Mouse (Mus musculus): ENCODE data around the gene Upk2.

The Upk2 gene

DNA sequence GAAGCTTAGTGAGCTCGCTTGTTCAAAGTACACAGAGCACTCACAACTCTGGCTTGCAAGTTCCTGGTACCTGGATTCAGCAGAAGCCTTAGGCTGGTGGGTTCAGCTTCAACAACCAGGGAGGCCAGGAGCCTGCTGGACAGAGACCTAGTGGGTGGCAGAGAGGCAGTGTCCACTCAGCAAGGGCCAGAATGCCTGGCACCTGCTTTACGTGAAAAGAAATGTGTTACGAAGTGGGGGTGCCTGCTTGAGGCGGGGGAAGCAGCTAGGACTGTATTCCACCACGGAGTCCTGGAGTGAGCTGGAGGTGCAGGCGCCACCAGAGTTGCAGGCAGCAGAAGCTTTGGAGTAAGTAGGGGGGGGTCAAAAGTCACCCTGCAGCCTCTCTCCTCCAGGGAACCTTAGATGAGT, 30.3 kb upstream of the Upk2 start:
- H3K36me3 ChIP-seq (ENCODE audit: insufficient read depth, low read length), result no peaks in the 10 kb centered on the region
- peaks cover 33% of the 10 kb centered on the region for H3K27me3 ChIP-seq (ENCODE audit: insufficient read depth, low read length)
- no peaks in the 10 kb centered on the region for H3K9me3 ChIP-seq (ENCODE audit: low read length)
- no peak for TF ChIP-seq NANOG (IDR thresholded peaks at IDR 0.05; ENCODE audit: borderline replicate concordance, low read length)
- TF ChIP-seq CTCF (conservative IDR thresholded peaks at IDR 0.05; ENCODE audit: low read length), result no peak
- no peak for TF ChIP-seq POU5F1 (IDR thresholded peaks at IDR 0.05; ENCODE audit: borderline replicate concordance, low read length)
- peaks cover 78% of the 10 kb centered on the region for H3K4me1 ChIP-seq (replicated peaks; ENCODE audit: low read depth, low read length)
- H3K4me3 ChIP-seq (replicated peaks; ENCODE audit: low read length), result no peak overlapping the region

DNA sequence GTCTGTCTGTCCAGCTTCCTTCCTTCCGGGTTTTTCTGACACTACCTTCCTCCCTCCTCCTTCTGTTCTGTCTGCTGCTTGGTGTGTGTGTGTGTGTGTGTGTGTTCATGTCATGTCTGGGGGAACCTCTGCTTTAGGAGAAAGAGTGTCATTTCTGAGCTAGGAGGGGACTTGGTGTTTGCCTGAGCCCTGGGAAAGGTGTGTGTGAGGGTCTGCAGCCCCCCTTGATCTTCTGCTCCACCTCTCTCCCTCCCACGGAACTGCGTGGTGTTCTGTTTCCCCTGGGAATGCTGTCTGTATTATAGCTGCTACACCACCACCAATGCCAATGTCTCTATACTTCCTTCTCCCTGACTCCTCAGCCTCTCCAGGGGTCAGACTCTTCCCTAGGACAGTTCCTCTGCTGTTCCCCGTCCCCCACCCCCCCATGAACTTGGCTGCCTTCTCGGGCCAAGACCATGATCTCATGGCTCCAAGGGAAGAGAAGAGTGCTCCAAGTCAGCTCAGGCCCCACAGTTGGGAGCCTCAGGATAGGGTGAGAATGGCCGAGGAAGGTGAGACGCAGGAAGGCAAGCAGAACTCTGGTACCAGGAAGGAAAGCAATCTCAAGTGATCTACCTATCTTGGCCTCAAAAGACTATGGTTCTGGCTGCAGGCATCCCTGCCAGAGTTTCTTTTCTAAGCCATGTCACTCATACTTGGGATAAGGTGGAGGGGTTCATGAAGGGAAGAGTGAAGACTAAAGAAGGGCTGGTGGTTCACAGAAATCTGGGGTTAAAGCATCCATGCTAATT, 29.7 kb upstream of the Upk2 start:
- no peaks in the 10 kb centered on the region for H3K9me3 ChIP-seq (ENCODE audit: low read length)
- no peak for TF ChIP-seq CTCF (conservative IDR thresholded peaks at IDR 0.05; ENCODE audit: low read length)
- no peak for TF ChIP-seq NANOG (IDR thresholded peaks at IDR 0.05; ENCODE audit: borderline replicate concordance, low read length)
- no peak for TF ChIP-seq POU5F1 (IDR thresholded peaks at IDR 0.05; ENCODE audit: borderline replicate concordance, low read length)
- H3K27me3 ChIP-seq (ENCODE audit: insufficient read depth, low read length), result peaks cover 33% of the 10 kb centered on the region
- peak overlapping the region; percentile 90 for H3K4me3 ChIP-seq (replicated peaks; ENCODE audit: low read length)
- H3K4me1 ChIP-seq (replicated peaks; ENCODE audit: low read depth, low read length), result peaks cover 75% of the 10 kb centered on the region
- H3K36me3 ChIP-seq (ENCODE audit: insufficient read depth, low read length), result no peaks in the 10 kb centered on the region

DNA sequence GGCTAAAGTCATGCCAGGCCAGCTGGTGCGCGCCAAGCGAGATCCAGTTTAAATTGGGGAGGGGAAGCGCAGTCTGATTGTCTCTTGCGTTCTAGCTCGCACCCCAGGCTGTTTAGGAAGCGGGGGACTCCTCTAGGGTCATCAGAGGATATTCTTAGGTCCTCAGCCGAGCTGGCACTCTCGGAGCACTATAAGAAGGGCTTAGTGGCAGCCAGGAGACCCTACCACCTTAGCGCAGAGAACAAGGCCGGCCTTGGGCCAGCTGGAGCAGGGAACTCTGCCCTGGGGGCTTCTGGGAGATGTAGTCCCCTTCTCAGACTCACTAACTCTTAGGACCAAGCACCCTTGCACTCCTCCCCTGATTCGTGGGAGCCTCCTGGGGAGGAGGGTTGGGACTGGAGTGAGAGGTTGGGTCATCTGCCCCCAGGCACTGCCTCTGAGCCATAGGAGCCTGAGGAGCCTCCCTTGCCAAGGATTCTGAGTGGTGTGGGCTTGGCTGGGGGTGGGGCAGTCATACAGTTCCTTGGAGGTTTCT, 28.8 kb upstream of the Upk2 start:
- TF ChIP-seq CTCF (conservative IDR thresholded peaks at IDR 0.05; ENCODE audit: low read length) (no peak), NANOG (IDR thresholded peaks at IDR 0.05; ENCODE audit: borderline replicate concordance, low read length) (no peak), POU5F1 (IDR thresholded peaks at IDR 0.05; ENCODE audit: borderline replicate concordance, low read length) (no peak)

DNA sequence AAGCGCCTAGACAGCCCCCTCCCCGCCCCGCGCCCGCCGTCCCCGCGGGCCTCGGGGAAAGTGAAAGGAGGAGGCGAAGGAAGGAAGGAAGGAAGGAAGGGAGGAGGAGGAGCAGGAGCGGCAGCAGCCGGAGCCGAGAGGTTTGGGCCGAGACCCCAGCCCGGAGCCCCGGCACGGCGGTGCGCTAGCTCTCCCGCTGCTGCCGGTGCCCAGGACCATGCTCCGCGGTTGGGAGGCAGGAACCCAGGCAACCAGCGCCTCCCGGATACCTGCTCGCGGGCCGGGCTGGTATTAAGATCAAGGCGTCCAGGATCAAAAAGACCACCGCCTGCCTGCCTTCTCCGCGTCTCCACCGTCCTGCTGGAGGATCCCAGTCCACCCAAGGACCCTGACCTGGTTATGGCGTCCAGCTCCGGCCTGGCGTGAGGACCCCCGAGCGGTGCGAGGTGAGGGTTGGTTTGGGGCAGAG, 28.3 kb upstream of the Upk2 start:
- Histone ChIP-seq H3K27me3 (ENCODE audit: insufficient read depth, low read length) (peaks cover 35% of the 10 kb centered on the region), H3K36me3 (ENCODE audit: insufficient read depth, low read length) (no peaks in the 10 kb centered on the region), H3K4me3 (replicated peaks; ENCODE audit: low read length) (peak overlapping the region; percentile 90), H3K4me1 (replicated peaks; ENCODE audit: low read depth, low read length) (peaks cover 65% of the 10 kb centered on the region), H3K9me3 (ENCODE audit: low read length) (no peaks in the 10 kb centered on the region)
- TF ChIP-seq NANOG (IDR thresholded peaks at IDR 0.05; ENCODE audit: borderline replicate concordance, low read length) (no peak), POU5F1 (IDR thresholded peaks at IDR 0.05; ENCODE audit: borderline replicate concordance, low read length) (no peak)

More for the DNA sequence above, 28.8 kb upstream of the Upk2 start:
- no peaks in the 10 kb centered on the region for H3K9me3 ChIP-seq (ENCODE audit: low read length)
- peaks cover 66% of the 10 kb centered on the region for H3K4me1 ChIP-seq (replicated peaks; ENCODE audit: low read depth, low read length)
- H3K4me3 ChIP-seq (replicated peaks; ENCODE audit: low read length), result peak overlapping the region; percentile 90
- peaks cover 33% of the 10 kb centered on the region for H3K27me3 ChIP-seq (ENCODE audit: insufficient read depth, low read length)
- no peaks in the 10 kb centered on the region for H3K36me3 ChIP-seq (ENCODE audit: insufficient read depth, low read length)

DNA sequence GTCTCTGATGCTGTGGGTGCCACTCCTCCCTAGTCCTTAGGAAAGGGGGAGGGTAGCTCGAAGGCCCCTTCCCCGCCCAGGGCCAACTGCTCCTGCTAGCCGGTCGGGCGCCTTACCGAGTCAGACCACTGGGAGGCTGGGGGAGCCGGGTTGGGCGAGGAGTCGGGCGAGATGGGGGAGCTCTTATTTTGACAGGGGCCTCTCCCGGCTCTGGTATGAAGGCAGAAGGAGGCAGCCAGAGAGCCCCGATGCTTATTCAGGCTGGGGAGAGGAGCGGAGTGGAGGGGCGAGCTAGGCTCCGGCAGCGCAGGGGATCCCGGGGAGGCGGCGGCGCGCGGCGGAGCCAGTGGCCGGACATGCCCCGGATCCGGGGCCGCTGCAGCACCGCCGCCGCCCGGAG, 27.8 kb upstream of the Upk2 start, which contains the start of gene Bcl9l:
Bcl9l (plus strand) TSS at position 274 of the 400 bp plus-strand sequence.
- no peaks in the 10 kb centered on the region for H3K36me3 ChIP-seq (ENCODE audit: insufficient read depth, low read length)
- peak; percentile 39 for TF ChIP-seq CTCF (conservative IDR thresholded peaks at IDR 0.05; ENCODE audit: low read length)
- TF ChIP-seq POU5F1 (IDR thresholded peaks at IDR 0.05; ENCODE audit: borderline replicate concordance, low read length), result no peak

DNA sequence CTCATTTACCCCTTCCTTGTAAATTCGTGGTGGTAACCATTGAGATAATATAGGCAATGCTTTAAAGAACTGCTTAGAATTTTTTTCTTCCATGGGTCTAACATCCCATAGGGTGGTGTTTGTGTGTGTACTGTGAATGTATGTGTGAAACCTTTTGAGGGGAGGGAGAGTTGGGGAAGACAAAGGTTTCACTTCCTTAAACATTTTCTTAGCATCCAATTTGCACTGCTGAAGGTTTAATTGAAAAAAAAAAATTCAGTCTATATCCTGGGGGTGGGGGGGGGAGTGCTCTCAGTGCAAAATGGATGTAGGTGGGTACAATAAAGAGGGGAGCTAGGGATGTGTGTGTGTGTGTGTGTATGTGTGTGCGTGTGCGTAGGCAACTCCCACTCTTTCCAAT, 27.3 kb upstream of the Upk2 start:
- Histone ChIP-seq H3K9me3 (ENCODE audit: low read length) (no peaks in the 10 kb centered on the region), H3K4me3 (replicated peaks; ENCODE audit: low read length) (peak overlapping the region; percentile 90), H3K36me3 (ENCODE audit: insufficient read depth, low read length) (no peaks in the 10 kb centered on the region), H3K27me3 (ENCODE audit: insufficient read depth, low read length) (peaks cover 42% of the 10 kb centered on the region), H3K4me1 (replicated peaks; ENCODE audit: low read depth, low read length) (peaks cover 65% of the 10 kb centered on the region)
- TF ChIP-seq POU5F1 (IDR thresholded peaks at IDR 0.05; ENCODE audit: borderline replicate concordance, low read length) (no peak), CTCF (conservative IDR thresholded peaks at IDR 0.05; ENCODE audit: low read length) (no peak), NANOG (IDR thresholded peaks at IDR 0.05; ENCODE audit: borderline replicate concordance, low read length) (no peak)

More for the DNA sequence above, 27.8 kb upstream of the Upk2 start, which contains the start of gene Bcl9l:
- peak within 1 kb of the TSS; percentile 90 for H3K4me3 ChIP-seq (replicated peaks; ENCODE audit: low read length)
- peaks cover 37% of the 10 kb centered on the region for H3K27me3 ChIP-seq (ENCODE audit: insufficient read depth, low read length)
- peaks cover 65% of the 10 kb centered on the region for H3K4me1 ChIP-seq (replicated peaks; ENCODE audit: low read depth, low read length)
- H3K9me3 ChIP-seq (ENCODE audit: low read length), result no peaks in the 10 kb centered on the region

DNA sequence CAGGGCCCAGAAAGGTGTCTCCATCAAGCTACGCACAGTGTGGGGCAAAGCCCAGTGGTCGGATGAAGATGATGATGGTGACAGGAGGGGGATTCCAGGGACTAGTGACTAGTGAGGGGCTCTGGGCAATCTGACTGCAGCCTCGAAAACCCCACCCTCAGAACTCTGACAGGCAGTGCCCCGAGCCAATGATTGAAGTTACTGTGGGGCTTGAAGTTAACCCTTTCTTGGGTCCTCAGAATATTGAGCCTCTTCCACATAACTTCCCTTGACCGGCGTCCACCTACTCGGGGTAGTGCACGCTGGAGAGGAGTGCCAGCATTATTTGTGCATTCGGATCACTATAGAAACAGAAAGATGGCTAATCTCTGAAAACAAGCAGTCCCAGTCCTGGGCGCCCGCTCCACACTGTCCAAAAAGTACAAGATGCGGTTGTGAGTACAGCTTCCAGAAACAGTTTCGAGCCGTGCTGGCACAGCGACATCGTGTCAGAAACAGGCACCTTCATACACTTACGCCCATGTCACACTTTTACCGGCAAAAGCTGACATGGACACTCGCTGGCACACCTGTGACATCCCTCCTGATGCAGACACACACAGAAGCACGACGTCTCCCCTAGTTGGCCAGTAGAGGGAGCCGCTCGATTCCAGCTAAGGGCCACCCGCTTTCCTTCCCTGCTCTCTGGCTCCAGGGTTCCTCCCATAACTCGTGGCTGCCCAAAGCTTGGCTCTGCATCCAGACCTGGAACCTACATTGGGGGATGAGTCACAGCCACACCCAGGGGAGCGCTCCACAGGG, 25.1 kb upstream of the Upk2 start:
- TF ChIP-seq CTCF (conservative IDR thresholded peaks at IDR 0.05; ENCODE audit: low read length) (peak; percentile 64), POU5F1 (IDR thresholded peaks at IDR 0.05; ENCODE audit: borderline replicate concordance, low read length) (no peak), NANOG (IDR thresholded peaks at IDR 0.05; ENCODE audit: borderline replicate concordance, low read length) (no peak)
- no peaks in the 10 kb centered on the region for H3K36me3 ChIP-seq (ENCODE audit: insufficient read depth, low read length)
- no peaks in the 10 kb centered on the region for H3K9me3 ChIP-seq (ENCODE audit: low read length)
- peaks cover 27% of the 10 kb centered on the region for H3K27me3 ChIP-seq (ENCODE audit: insufficient read depth, low read length)
- H3K4me3 ChIP-seq (replicated peaks; ENCODE audit: low read length), result peak overlapping the region; percentile 87
- peaks cover 42% of the 10 kb centered on the region for H3K4me1 ChIP-seq (replicated peaks; ENCODE audit: low read depth, low read length)

DNA sequence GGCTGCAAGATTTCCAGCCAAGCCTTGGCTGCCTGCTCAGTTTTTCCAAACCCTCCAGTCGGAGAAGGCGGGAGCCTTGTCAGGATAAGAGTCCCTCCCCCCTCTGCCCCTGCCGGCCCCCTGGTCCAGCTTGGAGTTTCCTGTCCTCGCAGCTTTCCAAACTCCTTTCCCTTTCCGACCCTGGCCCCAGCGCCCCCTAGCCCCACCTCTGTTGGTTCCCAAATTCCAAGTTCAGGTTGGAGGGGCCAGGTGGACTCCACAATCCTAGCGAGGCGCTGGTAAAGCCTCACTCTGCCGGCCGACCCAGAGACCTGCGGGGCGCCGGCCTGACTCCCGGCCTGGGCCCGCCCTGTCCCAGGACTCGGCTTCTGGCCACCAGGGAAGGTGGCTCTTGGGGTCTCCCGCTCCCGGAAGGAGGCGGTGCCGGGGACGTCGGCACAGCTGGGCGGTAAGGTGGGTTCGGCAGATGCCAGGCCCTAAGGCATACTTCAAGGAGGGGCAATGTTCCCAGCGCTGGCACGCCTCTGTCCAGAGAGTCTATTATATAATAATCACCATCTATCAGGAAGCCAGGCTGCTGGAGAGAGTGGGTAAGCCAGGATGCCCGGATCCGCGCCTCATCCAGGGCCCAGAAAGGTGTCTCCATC, 24.3 kb upstream of the Upk2 start:
- Histone ChIP-seq H3K4me3 (replicated peaks; ENCODE audit: low read length) (peak overlapping the region; percentile 87), H3K4me1 (replicated peaks; ENCODE audit: low read depth, low read length) (peaks cover 35% of the 10 kb centered on the region), H3K9me3 (ENCODE audit: low read length) (no peaks in the 10 kb centered on the region), H3K27me3 (ENCODE audit: insufficient read depth, low read length) (peaks cover 26% of the 10 kb centered on the region), H3K36me3 (ENCODE audit: insufficient read depth, low read length) (no peaks in the 10 kb centered on the region)
- no peak for TF ChIP-seq POU5F1 (IDR thresholded peaks at IDR 0.05; ENCODE audit: borderline replicate concordance, low read length)
- no peak for TF ChIP-seq CTCF (conservative IDR thresholded peaks at IDR 0.05; ENCODE audit: low read length)
- TF ChIP-seq NANOG (IDR thresholded peaks at IDR 0.05; ENCODE audit: borderline replicate concordance, low read length), result no peak
